Mouse (Mus musculus): Measurements from ENCODE around the gene Gm17304.

DNA sequence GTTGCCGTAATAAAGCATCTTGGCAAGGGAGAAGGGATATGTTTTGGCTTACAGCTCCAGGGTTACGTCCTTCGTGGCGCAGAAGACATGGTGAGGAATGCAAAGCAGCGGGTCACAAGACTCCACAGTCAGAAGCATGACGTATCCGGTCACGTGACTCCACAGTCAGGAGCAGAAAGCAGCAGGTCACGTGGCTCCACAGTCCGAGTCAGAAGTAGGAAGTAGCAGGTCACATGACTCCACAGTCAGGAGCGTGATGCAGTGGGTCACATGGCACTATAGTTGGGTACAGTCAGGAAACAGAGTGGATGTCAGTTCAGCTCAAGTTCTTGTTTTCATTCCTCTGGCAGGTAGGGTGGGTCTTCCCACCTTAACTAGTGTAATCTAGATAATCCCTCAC is 19.2 kb upstream of the Gm17304 start:
- TF ChIP-seq CTCF (IDR thresholded peaks at IDR 0.05; ENCODE audit: borderline replicate concordance, insufficient read depth, low read depth, low read length), result no peak
- TF ChIP-seq POLR2A (IDR thresholded peaks at IDR 0.05; ENCODE audit: borderline replicate concordance, insufficient read depth, low read length), result no peak

Measured in cerebellum, adult 2 months (tissue).